Mouse (Mus musculus): ENCODE results near the gene Polr2a. TPM values are rescaled to one million over a fixed set of nuclear protein-coding genes. Genes with fewer than 3 reads are reported as not detected.
"Not testable (repeated sequence)": the region's sequence is repeated elsewhere in the genome, so short reads cannot be mapped to it uniquely, and the experiment has no call there.

Gene Polr2a
- polyA plus RNA-seq, 1 experiment from 2014 or later: 58.4 TPM

DNA sequence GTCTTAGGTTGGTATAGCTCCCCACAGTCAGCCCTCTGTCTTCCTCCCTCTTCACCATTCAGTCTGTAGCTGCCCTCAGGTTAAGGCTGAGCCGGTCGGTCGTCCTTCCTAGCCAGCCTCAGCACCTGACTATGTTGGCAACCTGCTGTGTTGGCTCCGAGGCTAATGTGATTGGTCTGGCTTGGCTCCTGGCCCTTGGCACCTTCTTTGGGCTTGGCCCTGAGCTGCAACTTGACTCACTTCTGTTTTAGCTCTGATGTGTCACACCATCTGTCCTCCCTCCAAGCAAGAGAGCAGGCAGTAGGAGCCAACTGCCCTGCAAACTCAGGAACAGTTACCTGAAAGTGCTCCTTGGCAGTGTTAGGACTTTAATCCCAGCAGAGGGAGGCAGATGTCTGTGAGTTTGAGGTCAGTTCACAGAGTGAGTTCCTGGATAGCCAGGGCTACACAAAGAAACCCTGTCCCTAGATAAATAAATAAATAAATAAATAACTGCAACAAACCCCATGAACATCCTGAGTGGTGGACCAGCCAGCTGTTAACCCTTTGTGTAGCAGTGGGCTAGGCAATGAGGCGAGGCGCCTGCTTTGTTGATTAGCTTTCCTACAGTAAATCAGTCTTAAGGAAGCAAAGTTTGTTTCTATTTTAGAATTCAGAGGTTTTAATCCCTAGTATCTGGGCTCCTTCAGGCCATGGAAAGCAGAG lies 51.5 kb downstream of the Polr2a start:
- ATAC-seq (ENCODE audit: low FRiP score, low TSS enrichment): no peak
- Histone ChIP-seq H3K9ac (ENCODE audit: low read depth, low read length) (no peak overlapping the region), H3K27me3 (ENCODE audit: control insufficient read depth, insufficient read depth, low read length) (no peaks in the 10 kb centered on the region), H3K4me3 (ENCODE audit: low read length) (no peak overlapping the region), H3K9me3 (ENCODE audit: control insufficient read depth, low read length) (no peaks in the 10 kb centered on the region), H3K4me2 (replicated peaks; ENCODE audit: low read depth, low read length) (no peak overlapping the region), H3K27ac (ENCODE audit: low read depth, low read length) (no peak overlapping the region), H3K36me3 (ENCODE audit: control insufficient read depth, insufficient read depth, low read length) (no peaks in the 10 kb centered on the region), H3K4me1 (ENCODE audit: control insufficient read depth, insufficient read depth, low read length) (no peaks in the 10 kb centered on the region)
- WGBS: 54% methylated on average over 6 of the region's 6 CpGs

DNA sequence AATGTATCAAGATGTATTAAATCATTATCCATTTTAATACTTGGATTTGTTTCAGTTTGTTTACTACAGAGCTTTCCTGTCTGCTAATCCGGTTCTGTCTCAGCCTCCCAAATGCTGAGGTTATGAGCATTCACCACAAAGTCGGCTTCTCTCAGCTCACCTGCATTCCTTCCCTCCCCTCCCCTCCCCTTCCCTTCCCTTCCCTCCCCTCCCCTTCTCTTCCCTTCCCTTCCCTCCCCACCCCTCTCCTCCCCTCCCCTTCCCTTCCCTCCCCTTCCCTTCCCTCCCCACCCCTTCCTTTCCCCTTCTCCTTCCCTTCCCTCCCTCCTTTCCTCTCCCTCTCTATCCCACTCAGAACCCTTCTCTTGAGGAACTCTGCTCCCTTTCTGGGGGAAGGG lies 53.8 kb downstream of the Polr2a start:
- no peak overlapping the region for H3K4me3 ChIP-seq (ENCODE audit: low read length)
- H3K27ac ChIP-seq (ENCODE audit: low read depth, low read length): no peak overlapping the region
- WGBS: 27% methylated on average over 2 of the region's 2 CpGs
- H3K9me3 ChIP-seq (ENCODE audit: control insufficient read depth, low read length): no peaks in the 10 kb centered on the region
- H3K4me2 ChIP-seq (replicated peaks; ENCODE audit: low read depth, low read length): no peak overlapping the region
- no peaks in the 10 kb centered on the region for H3K36me3 ChIP-seq (ENCODE audit: control insufficient read depth, insufficient read depth, low read length)
- H3K9ac ChIP-seq (ENCODE audit: low read depth, low read length): no peak overlapping the region
- no peaks in the 10 kb centered on the region for H3K4me1 ChIP-seq (ENCODE audit: control insufficient read depth, insufficient read depth, low read length)
- no peaks in the 10 kb centered on the region for H3K27me3 ChIP-seq (ENCODE audit: control insufficient read depth, insufficient read depth, low read length)
- ATAC-seq (ENCODE audit: low FRiP score, low TSS enrichment): no peak

DNA sequence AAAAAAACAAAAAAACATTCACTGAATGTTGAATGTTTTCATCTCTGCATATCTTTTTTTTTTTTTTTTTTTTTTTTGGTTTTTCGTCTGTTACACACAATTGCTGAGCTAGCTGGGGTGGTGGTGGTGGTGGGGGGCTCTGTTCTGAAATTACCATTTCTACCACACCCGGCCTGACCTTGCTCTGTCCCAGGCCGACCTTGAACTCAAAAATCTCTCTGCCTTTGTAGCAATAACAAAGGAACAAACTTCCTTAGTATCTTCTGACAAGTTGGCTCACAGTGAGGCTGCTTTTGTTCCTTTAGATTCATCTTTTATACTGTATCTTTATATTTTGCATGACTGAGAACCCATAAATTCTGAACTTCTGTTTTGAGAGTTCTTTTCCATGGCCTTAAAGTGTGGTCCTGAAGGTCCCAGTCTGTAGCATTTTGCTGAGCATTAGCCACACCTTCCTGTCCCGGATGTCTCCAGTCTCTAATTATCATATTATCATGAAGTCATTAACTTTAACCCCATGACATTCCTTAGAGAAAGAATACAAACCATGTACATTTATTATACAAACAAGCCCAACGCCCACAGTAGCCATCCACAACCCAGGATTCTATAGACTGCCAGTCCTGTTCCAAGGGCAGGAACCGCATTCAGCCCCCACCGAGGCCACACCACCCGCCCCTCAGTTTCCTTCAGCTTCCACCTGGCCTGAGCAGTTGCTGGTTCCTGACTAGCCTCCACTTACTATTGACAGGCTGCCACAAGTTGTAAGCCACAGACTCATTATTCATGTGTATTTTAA lies 54.4 kb downstream of the Polr2a start:
- no peaks in the 10 kb centered on the region for H3K27me3 ChIP-seq (ENCODE audit: control insufficient read depth, insufficient read depth, low read length)
- ATAC-seq (ENCODE audit: low FRiP score, low TSS enrichment): no peak
- H3K36me3 ChIP-seq (ENCODE audit: control insufficient read depth, insufficient read depth, low read length): no peaks in the 10 kb centered on the region
- H3K4me3 ChIP-seq (ENCODE audit: low read length): no peak overlapping the region
- no peaks in the 10 kb centered on the region for H3K4me1 ChIP-seq (ENCODE audit: control insufficient read depth, insufficient read depth, low read length)
- H3K9me3 ChIP-seq (ENCODE audit: control insufficient read depth, low read length): no peaks in the 10 kb centered on the region
- H3K27ac ChIP-seq (ENCODE audit: low read depth, low read length): no peak overlapping the region
- 68% methylated on average over 8 of the region's 8 CpGs for WGBS
- no peak overlapping the region for H3K4me2 ChIP-seq (replicated peaks; ENCODE audit: low read depth, low read length)
- H3K9ac ChIP-seq (ENCODE audit: low read depth, low read length): no peak overlapping the region

DNA sequence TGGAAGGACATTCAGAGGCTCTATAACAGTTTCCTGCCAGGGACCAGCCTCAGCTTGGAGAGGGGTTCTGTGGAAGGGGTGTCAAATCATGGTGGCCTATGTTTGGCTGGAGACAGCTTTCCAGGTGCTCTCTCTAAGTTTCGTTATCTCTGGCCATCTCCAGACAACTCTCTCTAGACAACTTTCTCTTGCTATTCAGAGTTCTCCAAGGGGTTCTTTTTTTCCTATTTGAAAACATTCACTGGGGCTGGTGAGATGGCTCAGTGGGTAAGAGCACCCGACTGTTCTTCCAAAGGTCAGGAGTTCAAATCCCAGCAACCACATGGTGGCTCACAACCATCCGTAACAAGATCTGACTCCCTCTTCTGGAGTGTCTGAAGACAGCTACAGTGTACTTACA lies 55.1 kb downstream of the Polr2a start:
- not testable (repeated sequence) for H3K4me2 ChIP-seq (replicated peaks; ENCODE audit: low read depth, low read length); ATAC-seq (ENCODE audit: low FRiP score, low TSS enrichment); H3K9me3 ChIP-seq (ENCODE audit: control insufficient read depth, low read length); H3K4me1 ChIP-seq (ENCODE audit: control insufficient read depth, insufficient read depth, low read length); H3K4me3 ChIP-seq (ENCODE audit: low read length); H3K9ac ChIP-seq (ENCODE audit: low read depth, low read length); H3K36me3 ChIP-seq (ENCODE audit: control insufficient read depth, insufficient read depth, low read length); H3K27me3 ChIP-seq (ENCODE audit: control insufficient read depth, insufficient read depth, low read length); H3K27ac ChIP-seq (ENCODE audit: low read depth, low read length)
- 76% methylated on average over 2 of the region's 3 CpGs for WGBS

- H3K4me3 ChIP-seq (ENCODE audit: low read length); H3K9me3 ChIP-seq (ENCODE audit: control insufficient read depth, low read length); H3K4me2 ChIP-seq (replicated peaks; ENCODE audit: low read depth, low read length); H3K4me1 ChIP-seq (ENCODE audit: control insufficient read depth, insufficient read depth, low read length); ATAC-seq (ENCODE audit: low FRiP score, low TSS enrichment); H3K27ac ChIP-seq (ENCODE audit: low read depth, low read length); H3K27me3 ChIP-seq (ENCODE audit: control insufficient read depth, insufficient read depth, low read length); H3K9ac ChIP-seq (ENCODE audit: low read depth, low read length); H3K36me3 ChIP-seq (ENCODE audit: control insufficient read depth, insufficient read depth, low read length): not testable (repeated sequence)
- WGBS: 93% methylated on average over 10 of the region's 10 CpGs
Observed at GRCm38 (mm10) chr11:69702886-69703285, 55.6 kb downstream of the Polr2a start.

DNA sequence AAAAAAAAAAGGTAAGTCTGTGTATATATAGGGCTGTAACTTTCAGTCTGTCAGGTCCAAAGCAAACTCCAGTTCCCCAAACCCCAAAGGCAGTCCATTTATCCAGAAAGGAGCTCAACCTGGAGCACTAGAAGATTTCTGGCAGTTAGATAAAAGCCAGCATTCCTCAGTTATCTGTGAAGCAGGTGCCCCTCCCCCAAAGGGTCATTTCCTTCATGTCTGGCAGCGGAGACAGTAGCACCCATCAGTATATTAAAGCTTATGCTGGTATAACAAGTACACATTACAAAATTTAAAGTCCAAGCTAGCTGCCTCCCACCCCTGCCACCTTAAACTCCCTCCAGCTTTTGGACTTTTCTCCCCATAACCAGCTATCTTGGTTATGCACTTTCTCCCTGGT lies 58.8 kb downstream of the Polr2a start:
- Histone ChIP-seq H3K4me3 (ENCODE audit: low read length) (no peak overlapping the region), H3K9me3 (ENCODE audit: control insufficient read depth, low read length) (0 out of 2 replicates have a peak, but pooled peaks cover 3% of the 10 kb centered on the region), H3K4me2 (replicated peaks; ENCODE audit: low read depth, low read length) (no peak overlapping the region), H3K36me3 (ENCODE audit: control insufficient read depth, insufficient read depth, low read length) (no peaks in the 10 kb centered on the region), H3K4me1 (ENCODE audit: control insufficient read depth, insufficient read depth, low read length) (peaks cover 10% of the 10 kb centered on the region; the same call in 1 of the 2 replicates), H3K27ac (ENCODE audit: low read depth, low read length) (no peak overlapping the region), H3K27me3 (ENCODE audit: control insufficient read depth, insufficient read depth, low read length) (no peaks in the 10 kb centered on the region), H3K9ac (ENCODE audit: low read depth, low read length) (no peak overlapping the region)
- WGBS: 55% methylated on average over 1 of the region's 1 CpGs
- no peak for ATAC-seq (ENCODE audit: low FRiP score, low TSS enrichment)

DNA sequence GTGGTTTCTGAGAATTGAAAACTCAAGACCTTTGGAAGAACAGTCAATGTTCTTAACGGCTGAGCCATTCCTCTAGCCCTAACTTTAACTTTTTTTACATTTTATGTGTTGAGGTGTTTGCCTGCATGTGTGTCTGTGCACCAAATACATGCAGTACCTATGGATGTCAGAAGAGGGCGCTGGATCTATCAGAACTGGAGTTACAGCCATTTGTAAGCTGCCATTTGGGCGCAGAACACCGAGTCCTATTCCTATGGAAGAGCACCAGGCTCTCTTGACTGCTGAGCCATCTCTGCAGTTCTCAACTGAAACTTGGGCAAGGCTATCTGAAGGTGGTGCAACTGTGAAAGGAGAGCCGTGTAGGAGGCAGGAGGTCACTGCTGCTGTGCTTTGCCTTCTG lies 59.9 kb downstream of the Polr2a start:
- H3K9ac ChIP-seq (ENCODE audit: low read depth, low read length): no peak overlapping the region
- no peak overlapping the region for H3K27ac ChIP-seq (ENCODE audit: low read depth, low read length)
- no peak overlapping the region for H3K4me3 ChIP-seq (ENCODE audit: low read length)
- H3K4me1 ChIP-seq (ENCODE audit: control insufficient read depth, insufficient read depth, low read length): peaks cover 10% of the 10 kb centered on the region; the same call in 1 of the 2 replicates
- no peaks in the 10 kb centered on the region for H3K27me3 ChIP-seq (ENCODE audit: control insufficient read depth, insufficient read depth, low read length)
- H3K36me3 ChIP-seq (ENCODE audit: control insufficient read depth, insufficient read depth, low read length): no peaks in the 10 kb centered on the region
- 66% methylated on average over 5 of the region's 5 CpGs for WGBS
- H3K4me2 ChIP-seq (replicated peaks; ENCODE audit: low read depth, low read length): no peak overlapping the region
- ATAC-seq (ENCODE audit: low FRiP score, low TSS enrichment): no peak
- 0 out of 2 replicates have a peak, but pooled peaks cover 3% of the 10 kb centered on the region for H3K9me3 ChIP-seq (ENCODE audit: control insufficient read depth, low read length)

GRCm38 (mm10) chr11:69697396-69697795 lies 61.0 kb downstream of the Polr2a start:
- WGBS: 88% methylated on average over 3 of the region's 3 CpGs
- no peaks in the 10 kb centered on the region for H3K36me3 ChIP-seq (ENCODE audit: control insufficient read depth, insufficient read depth, low read length)
- H3K4me1 ChIP-seq (ENCODE audit: control insufficient read depth, insufficient read depth, low read length): peaks cover 14% of the 10 kb centered on the region; the same call in 1 of the 2 replicates
- H3K4me3 ChIP-seq (ENCODE audit: low read length): no peak overlapping the region
- H3K27me3 ChIP-seq (ENCODE audit: control insufficient read depth, insufficient read depth, low read length): no peaks in the 10 kb centered on the region
- H3K27ac ChIP-seq (ENCODE audit: low read depth, low read length): no peak overlapping the region
- no peak for ATAC-seq (ENCODE audit: low FRiP score, low TSS enrichment)
- H3K4me2 ChIP-seq (replicated peaks; ENCODE audit: low read depth, low read length): no peak overlapping the region
- 0 out of 2 replicates have a peak, but pooled peaks cover 3% of the 10 kb centered on the region for H3K9me3 ChIP-seq (ENCODE audit: control insufficient read depth, low read length)
- no peak overlapping the region for H3K9ac ChIP-seq (ENCODE audit: low read depth, low read length)
